Mouse (Mus musculus) ES-E14 (cell line): Measurements from ENCODE around the gene Tfrc.

Experiments used
- CHD2 ChIP-seq: IDR thresholded peaks from 2 replicates; pipeline ENCODE4 v1.6.1; 2014; ENCODE audit warnings: mild to moderate bottlenecking, low read depth, low read length, inconsistent platforms
- HCFC1 ChIP-seq: IDR thresholded peaks from 2 replicates; pipeline ENCODE4 v1.6.1; 2012; ENCODE audit warnings: low read length, inconsistent platforms, borderline replicate concordance; ENCODE audit not compliant: insufficient read depth
- ZC3H11A ChIP-seq: IDR thresholded peaks from 2 replicates; pipeline ENCODE4 v1.6.1; 2012; ENCODE audit warnings: low read depth, mild to moderate bottlenecking, inconsistent platforms, low read length, borderline replicate concordance
- ZNF384 ChIP-seq: IDR thresholded peaks from 2 replicates; pipeline ENCODE4 v1.6.1; 2012; ENCODE audit warnings: low read depth, low read length, inconsistent platforms

DNA sequence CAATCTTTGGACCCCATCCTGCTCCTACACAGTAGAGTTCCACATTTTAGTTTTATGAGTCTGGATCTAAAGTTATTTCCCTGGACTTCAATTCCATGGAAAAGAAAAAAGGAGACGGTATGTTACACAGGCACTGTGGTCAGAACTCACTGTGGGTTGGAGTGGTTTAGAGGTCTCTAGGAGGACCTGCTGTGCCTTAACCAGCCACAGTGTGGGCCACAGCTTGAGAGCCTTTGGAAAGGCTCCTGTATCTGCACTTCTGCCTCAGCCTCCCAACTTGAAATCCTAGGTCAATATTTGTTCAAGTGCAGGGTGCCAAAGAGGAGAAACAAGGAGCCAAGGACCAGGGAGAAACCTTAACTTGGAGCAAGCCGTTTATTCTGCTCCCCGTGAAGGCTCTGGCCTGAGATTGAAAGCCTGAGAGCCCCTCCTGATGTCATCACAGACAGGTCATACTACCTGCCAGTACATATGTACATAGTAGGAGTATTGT is 6.5 kb upstream of the Tfrc start:
- TF ChIP-seq ZC3H11A: no peak
- no peak for TF ChIP-seq HCFC1
- no peak for TF ChIP-seq ZNF384
- no peak for TF ChIP-seq CHD2
